Mouse (Mus musculus): ENCODE results near the gene Il2rg.

DNA sequence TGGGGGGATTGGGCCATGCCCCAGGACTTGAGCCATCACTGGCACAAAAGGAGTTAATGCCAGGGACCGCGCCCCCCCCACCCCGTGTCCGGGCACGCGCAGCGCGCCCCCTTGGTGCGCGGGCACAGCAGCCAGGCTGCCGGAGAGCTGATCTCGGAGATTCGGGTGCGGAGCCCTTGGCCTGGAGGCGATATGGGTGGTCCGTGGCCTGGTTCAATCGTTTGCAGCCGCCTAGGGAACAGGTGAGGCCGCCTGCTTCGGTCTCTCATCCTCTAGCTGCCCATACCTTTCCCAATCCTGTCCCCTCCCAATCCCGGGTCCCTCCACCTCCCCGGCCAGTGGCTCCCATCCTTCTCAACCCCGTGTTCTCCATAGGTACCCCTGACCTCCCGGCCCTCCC, 31.0 kb upstream of the Il2rg start, which contains the start of gene Nlgn3:
- no peak for TF ChIP-seq CTCF (IDR thresholded peaks at IDR 0.05)
- no peak for TF ChIP-seq EP300 (IDR thresholded peaks at IDR 0.05)

All from lung, postnatal 0 days (tissue).